Mouse (Mus musculus): ENCODE measurements around the gene Prepl.

The Prepl gene

GRCm38 (mm10) chr17:85090120-85091099 is at the start of gene Prepl, which contains the start of gene Camkmt:
TSS of gene Prepl (minus strand) at chr17:85090241.
TSS of gene Camkmt (plus strand) at chr17:85090552.
- DNase-seq (ENCODE audit: low read depth in 2 of 2, low spot score in 2 of 2), result peak; percentile 94 to 97

- DNase-seq (ENCODE audit: low read depth in 2 of 2, low spot score in 2 of 2), result no peak
Measured at GRCm38 (mm10) chr17:85138393-85138792, 48.4 kb upstream of the Prepl start.

GRCm38 (mm10) chr17:85116643-85117042 is 26.6 kb upstream of the Prepl start:
- peak; percentile 6 to 43 for DNase-seq (ENCODE audit: low read depth in 2 of 2, low spot score in 2 of 2)

GRCm38 (mm10) chr17:85113441-85113840 is 23.4 kb upstream of the Prepl start:
- no peak for DNase-seq (ENCODE audit: low read depth in 2 of 2, low spot score in 2 of 2)

- DNase-seq (ENCODE audit: low read depth in 2 of 2, low spot score in 2 of 2), result no peak
Measured at GRCm38 (mm10) chr17:85110640-85111039, 20.6 kb upstream of the Prepl start.

- DNase-seq (ENCODE audit: low read depth in 2 of 2, low spot score in 2 of 2), result no peak
Measured at GRCm38 (mm10) chr17:85103310-85103709, 13.3 kb upstream of the Prepl start.

- no peak for DNase-seq (ENCODE audit: low read depth in 2 of 2, low spot score in 2 of 2)
Measured at GRCm38 (mm10) chr17:85101751-85102150, 11.7 kb upstream of the Prepl start.

- DNase-seq (ENCODE audit: low read depth in 2 of 2, low spot score in 2 of 2), result no peak
Measured at GRCm38 (mm10) chr17:85100232-85100631, 10.2 kb upstream of the Prepl start.

- no peak for DNase-seq (ENCODE audit: low read depth in 2 of 2, low spot score in 2 of 2)
Measured at GRCm38 (mm10) chr17:85098677-85099323, 8.8 kb upstream of the Prepl start.

- DNase-seq (ENCODE audit: low read depth in 2 of 2, low spot score in 2 of 2), result no peak
Measured at GRCm38 (mm10) chr17:85096396-85096795, 6.4 kb upstream of the Prepl start.

GRCm38 (mm10) chr17:85091762-85092161 is 1.7 kb upstream of the Prepl start:
- no peak for DNase-seq (ENCODE audit: low read depth in 2 of 2, low spot score in 2 of 2)

GRCm38 (mm10) chr17:85089621-85090020 is 420 bp downstream of the Prepl start:
- peak in 1 of 2 experiments; percentile 1 for DNase-seq (ENCODE audit: low read depth in 2 of 2, low spot score in 2 of 2)

- no peak for DNase-seq (ENCODE audit: low read depth in 2 of 2, low spot score in 2 of 2)
Measured at GRCm38 (mm10) chr17:85089011-85089410, 1.0 kb downstream of the Prepl start.

- DNase-seq (ENCODE audit: low read depth in 2 of 2, low spot score in 2 of 2), result no peak
Measured at GRCm38 (mm10) chr17:85088401-85088800, 1.6 kb downstream of the Prepl start.

- DNase-seq (ENCODE audit: low read depth in 2 of 2, low spot score in 2 of 2), result no peak
Measured at GRCm38 (mm10) chr17:85087591-85087990, 2.5 kb downstream of the Prepl start.

GRCm38 (mm10) chr17:85086501-85086900 is 3.5 kb downstream of the Prepl start:
- DNase-seq (ENCODE audit: low read depth in 2 of 2, low spot score in 2 of 2), result no peak

- no peak for DNase-seq (ENCODE audit: low read depth in 2 of 2, low spot score in 2 of 2)
Measured at GRCm38 (mm10) chr17:85085335-85085734, 4.7 kb downstream of the Prepl start.

- DNase-seq (ENCODE audit: low read depth in 2 of 2, low spot score in 2 of 2), result no peak
Measured at GRCm38 (mm10) chr17:85080781-85081180, 9.3 kb downstream of the Prepl start.

GRCm38 (mm10) chr17:85079276-85079675 is 10.8 kb downstream of the Prepl start:
- no peak for DNase-seq (ENCODE audit: low read depth in 2 of 2, low spot score in 2 of 2)

GRCm38 (mm10) chr17:85074083-85074482 is 16.0 kb downstream of the Prepl start:
- no peak for DNase-seq (ENCODE audit: low read depth in 2 of 2, low spot score in 2 of 2)

GRCm38 (mm10) chr17:85073214-85073613 is 16.8 kb downstream of the Prepl start:
- no peak for DNase-seq (ENCODE audit: low read depth in 2 of 2, low spot score in 2 of 2)

- DNase-seq (ENCODE audit: low read depth in 2 of 2, low spot score in 2 of 2), result no peak
Measured at GRCm38 (mm10) chr17:85072383-85072782, 17.7 kb downstream of the Prepl start.
